Mouse (Mus musculus): ENCODE data around the gene Podxl. TPM values are rescaled to one million over a fixed set of nuclear protein-coding genes. Genes with fewer than 3 reads are reported as not detected.
A peak's percentile ranks its signal among the peaks of the same experiment; 100 is the strongest.

Gene Podxl
- total and polyA plus RNA-seq, 3 experiments = 53.8 to 90.9 (median 71.6) TPM

GRCm38 (mm10) chr6:31527897-31528296, 35.9 kb downstream of the Podxl start:
- 51% methylated on average over 7 of the region's 7 CpGs for WGBS

GRCm38 (mm10) chr6:31526929-31527328, 36.9 kb downstream of the Podxl start:
- Histone ChIP-seq H3K9ac (ENCODE audit: low read depth, low read length) (no peak overlapping the region), H3K4me1 (ENCODE audit: control insufficient read depth, insufficient read depth, low read length) (peaks cover 11% of the 10 kb centered on the region), H3K79me2 (replicated peaks; ENCODE audit: control insufficient read depth, insufficient read depth, low read length) (no peaks in the 10 kb centered on the region), H3K27ac (no peak overlapping the region), H3K27me3 (ENCODE audit: control insufficient read depth, insufficient read depth, low read length) (no peaks in the 10 kb centered on the region), H3K4me3 (no peak overlapping the region), H3K36me3 (ENCODE audit: control insufficient read depth, insufficient read depth, low read length) (peaks cover 11% of the 10 kb centered on the region; the same call in 1 of the 2 replicates)
- no peak for TF ChIP-seq EP300 (IDR thresholded peaks at IDR 0.05; ENCODE audit: insufficient read depth, low read depth, low read length)
- no peak for TF ChIP-seq POLR2A (IDR thresholded peaks at IDR 0.05; ENCODE audit: insufficient read depth, low read depth, low read length)
- TF ChIP-seq CTCF (IDR thresholded peaks at IDR 0.05) = no peak
- WGBS = 52% methylated on average over 5 of the region's 5 CpGs
- intact Hi-C loops (cut with DNase I) = loop anchor here (5.0 kb wide), 1 partner anchor 35 kb away; the partner anchor contains the start of gene Podxl
- no peak for DNase-seq

More at GRCm38 (mm10) chr6:31527897-31528296, 35.9 kb downstream of the Podxl start:
- Histone ChIP-seq H3K27ac (no peak overlapping the region), H3K9ac (ENCODE audit: low read depth, low read length) (no peak overlapping the region), H3K36me3 (ENCODE audit: control insufficient read depth, insufficient read depth, low read length) (peaks cover 13% of the 10 kb centered on the region; the same call in 1 of the 2 replicates), H3K27me3 (ENCODE audit: control insufficient read depth, insufficient read depth, low read length) (no peaks in the 10 kb centered on the region), H3K4me3 (no peak overlapping the region), H3K4me1 (ENCODE audit: control insufficient read depth, insufficient read depth, low read length) (peaks cover 11% of the 10 kb centered on the region), H3K79me2 (replicated peaks; ENCODE audit: control insufficient read depth, insufficient read depth, low read length) (no peaks in the 10 kb centered on the region)
- TF ChIP-seq CTCF (IDR thresholded peaks at IDR 0.05) (peak; percentile 63), POLR2A (IDR thresholded peaks at IDR 0.05; ENCODE audit: insufficient read depth, low read depth, low read length) (no peak)
- intact Hi-C loops (cut with DNase I) = loop anchor here (5.0 kb wide), 1 partner anchor 34 kb away; the partner anchor contains the start of gene Podxl
- peak in 1 of 2 experiments; percentile 18 for DNase-seq

GRCm38 (mm10) chr6:31525231-31525900, 38.4 kb downstream of the Podxl start:
- Histone ChIP-seq H3K4me1 (ENCODE audit: control insufficient read depth, insufficient read depth, low read length) (peaks cover 6% of the 10 kb centered on the region), H3K4me3 (no peak overlapping the region), H3K27me3 (ENCODE audit: control insufficient read depth, insufficient read depth, low read length) (no peaks in the 10 kb centered on the region), H3K36me3 (ENCODE audit: control insufficient read depth, insufficient read depth, low read length) (peaks cover 11% of the 10 kb centered on the region; the same call in 1 of the 2 replicates), H3K27ac (no peak overlapping the region; the same call in 1 of the 2 replicates), H3K79me2 (replicated peaks; ENCODE audit: control insufficient read depth, insufficient read depth, low read length) (no peaks in the 10 kb centered on the region), H3K9ac (ENCODE audit: low read depth, low read length) (no peak overlapping the region)
- 57% methylated on average over 6 of the region's 6 CpGs for WGBS
- intact Hi-C loops (cut with DNase I) = loop anchor here (1.0 to 5.0 kb wide), 2 partner anchors 37 to 114 kb away; partner anchors contain the start of gene Podxl
- DNase-seq = peak in 1 of 2 experiments; percentile 67
- TF ChIP-seq CTCF (IDR thresholded peaks at IDR 0.05) = peak; percentile 92
- peak; percentile 69; the same call in 1 of the 2 replicates for TF ChIP-seq EP300 (IDR thresholded peaks at IDR 0.05; ENCODE audit: insufficient read depth, low read depth, low read length)
- no peak for TF ChIP-seq POLR2A (IDR thresholded peaks at IDR 0.05; ENCODE audit: insufficient read depth, low read depth, low read length)

GRCm38 (mm10) chr6:31524647-31525046, 39.1 kb downstream of the Podxl start:
- WGBS = 71% methylated on average over 8 of the region's 8 CpGs
- no peaks in the 10 kb centered on the region for H3K79me2 ChIP-seq (replicated peaks; ENCODE audit: control insufficient read depth, insufficient read depth, low read length)
- H3K4me3 ChIP-seq = no peak overlapping the region
- peaks cover 5% of the 10 kb centered on the region for H3K4me1 ChIP-seq (ENCODE audit: control insufficient read depth, insufficient read depth, low read length)
- DNase-seq = peak in 1 of 2 experiments; percentile 17
- H3K27ac ChIP-seq = no peak overlapping the region
- no peak for TF ChIP-seq POLR2A (IDR thresholded peaks at IDR 0.05; ENCODE audit: insufficient read depth, low read depth, low read length)
- TF ChIP-seq EP300 (IDR thresholded peaks at IDR 0.05; ENCODE audit: insufficient read depth, low read depth, low read length) = no peak
- TF ChIP-seq CTCF (IDR thresholded peaks at IDR 0.05) = no peak
- H3K9ac ChIP-seq (ENCODE audit: low read depth, low read length) = no peak overlapping the region
- peaks cover 7% of the 10 kb centered on the region; the same call in 1 of the 2 replicates for H3K36me3 ChIP-seq (ENCODE audit: control insufficient read depth, insufficient read depth, low read length)
- no peaks in the 10 kb centered on the region for H3K27me3 ChIP-seq (ENCODE audit: control insufficient read depth, insufficient read depth, low read length)
- intact Hi-C loops (cut with DNase I) = loop anchor here (1.0 to 5.0 kb wide), 2 partner anchors 38 to 115 kb away; partner anchors contain the start of gene Podxl

- Histone ChIP-seq H3K9ac (ENCODE audit: low read depth, low read length) (no peak overlapping the region), H3K27ac (no peak overlapping the region), H3K4me3 (no peak overlapping the region), H3K4me1 (ENCODE audit: control insufficient read depth, insufficient read depth, low read length) (peaks cover 6% of the 10 kb centered on the region), H3K36me3 (ENCODE audit: control insufficient read depth, insufficient read depth, low read length) (peaks cover 11% of the 10 kb centered on the region; the same call in 1 of the 2 replicates), H3K27me3 (ENCODE audit: control insufficient read depth, insufficient read depth, low read length) (no peaks in the 10 kb centered on the region), H3K79me2 (replicated peaks; ENCODE audit: control insufficient read depth, insufficient read depth, low read length) (no peaks in the 10 kb centered on the region)
- TF ChIP-seq POLR2A (IDR thresholded peaks at IDR 0.05; ENCODE audit: insufficient read depth, low read depth, low read length) (no peak), CTCF (IDR thresholded peaks at IDR 0.05) (no peak)
- DNase-seq = peak in 1 of 2 experiments; percentile 21
- intact Hi-C loops (cut with DNase I) = no loop called here
- WGBS = 84% methylated on average over 13 of the region's 13 CpGs
Measured at GRCm38 (mm10) chr6:31524121-31524520, 39.7 kb downstream of the Podxl start.

GRCm38 (mm10) chr6:31523657-31524056, 40.1 kb downstream of the Podxl start:
- no peaks in the 10 kb centered on the region for H3K27me3 ChIP-seq (ENCODE audit: control insufficient read depth, insufficient read depth, low read length)
- no peak overlapping the region for H3K27ac ChIP-seq
- no peak for DNase-seq
- peaks cover 14% of the 10 kb centered on the region; the same call in 1 of the 2 replicates for H3K36me3 ChIP-seq (ENCODE audit: control insufficient read depth, insufficient read depth, low read length)
- peaks cover 10% of the 10 kb centered on the region for H3K4me1 ChIP-seq (ENCODE audit: control insufficient read depth, insufficient read depth, low read length)
- intact Hi-C loops (cut with DNase I) = no loop called here
- no peaks in the 10 kb centered on the region for H3K79me2 ChIP-seq (replicated peaks; ENCODE audit: control insufficient read depth, insufficient read depth, low read length)
- 91% methylated on average over 4 of the region's 4 CpGs for WGBS
- H3K9ac ChIP-seq (ENCODE audit: low read depth, low read length) = no peak overlapping the region
- TF ChIP-seq POLR2A (IDR thresholded peaks at IDR 0.05; ENCODE audit: insufficient read depth, low read depth, low read length) = no peak
- TF ChIP-seq EP300 (IDR thresholded peaks at IDR 0.05; ENCODE audit: insufficient read depth, low read depth, low read length) = no peak
- no peak for TF ChIP-seq CTCF (IDR thresholded peaks at IDR 0.05)
- H3K4me3 ChIP-seq = no peak overlapping the region

Data from heart, adult 2 months (tissue).